Mouse (Mus musculus) heart, embryonic 14.5 days (tissue): ENCODE measurements around the gene Clca3b. TPM values are rescaled to one million over a fixed set of nuclear protein-coding genes. Genes with fewer than 3 reads are reported as not detected.
"Not testable (repeated sequence)": the region's sequence is repeated elsewhere in the genome, so short reads cannot be mapped to it uniquely, and the experiment has no call there.

Experiments used
- ATAC-seq: fragments of 200-750 bp; cut with Nextera tagmentation; 2 replicates; pipeline ENCODE4 v1.8.0; 2017; ENCODE audit warnings: low read depth, moderate TSS enrichment; ENCODE audit not compliant: insufficient number of reproducible peaks, insufficient read depth, low FRiP score
- H3K27ac ChIP-seq, 2 experiments: fragments of 200-500 bp in 1 of 2; fragments of 300-500 bp in 1 of 2; sonication (generic) in 1 of 2; replicated peaks in 1 of 2; 2 replicates each; pipeline ENCODE4 v1.5.1; 2012 to 2014; ENCODE audit warnings: low read depth in 2 of 2, low read length in 2 of 2, control low read depth in 1 of 2, mild to moderate bottlenecking in 1 of 2, mixed read lengths in 1 of 2; ENCODE audit not compliant: control insufficient read depth in 1 of 2, insufficient read depth in 1 of 2
- H3K27me3 ChIP-seq: fragments of 300-500 bp; sonication (generic); 2 replicates; pipeline ENCODE4 v1.6.1; 2014; ENCODE audit warnings: mild to moderate bottlenecking, low read length, control low read depth; ENCODE audit not compliant: control insufficient read depth, insufficient read depth
- H3K36me3 ChIP-seq: fragments of 300-500 bp; sonication (generic); 2 replicates; pipeline ENCODE4 v1.6.1; 2014; ENCODE audit warnings: mild to moderate bottlenecking, control low read depth, low read length, mixed read lengths; ENCODE audit not compliant: control insufficient read depth, insufficient read depth
- H3K4me1 ChIP-seq, 2 experiments: fragments of 200-500 bp in 1 of 2; fragments of 300-500 bp in 1 of 2; sonication (generic) in 1 of 2; 2 replicates each; pipeline ENCODE4 v1.6.1; 2012 to 2014; ENCODE audit warnings: low read length in 2 of 2, control low read depth in 1 of 2, mixed read lengths in 1 of 2; ENCODE audit not compliant: control insufficient read depth in 2 of 2, insufficient read depth in 2 of 2
- H3K4me2 ChIP-seq: fragments of 300-500 bp; sonication (generic); 2 replicates; pipeline ENCODE4 v1.6.1; 2014; ENCODE audit warnings: mild to moderate bottlenecking, low read length
- H3K4me3 ChIP-seq, 2 experiments: fragments of 200-500 bp in 1 of 2; fragments of 300-500 bp in 1 of 2; sonication (generic) in 1 of 2; 2 replicates each; pipeline ENCODE4 v1.5.1; 2012 to 2014; ENCODE audit warnings: low read length in 2 of 2, mild to moderate bottlenecking in 2 of 2, control low read depth in 1 of 2, low read depth in 1 of 2, moderate library complexity in 1 of 2; ENCODE audit not compliant: control insufficient read depth in 1 of 2, insufficient read depth in 1 of 2
- H3K9ac ChIP-seq: fragments of 300-500 bp; sonication (generic); 2 replicates; pipeline ENCODE4 v1.6.1; 2014; ENCODE audit warnings: mild to moderate bottlenecking, low read length
- H3K9me3 ChIP-seq: fragments of 300-500 bp; sonication (generic); 2 replicates; pipeline ENCODE4 v1.6.1; 2016; ENCODE audit warnings: low read length, control low read depth; ENCODE audit not compliant: control insufficient read depth
- WGBS: fragments of 180-500 bp; shearing (Covaris S2); extraction: QIAGEN DNeasy Blood & Tissue Kit; methylation state at CpG from one replicate; pipeline ENCODE4 v1.1.7; 2014; 5-methylcytosine and 5-hydroxymethylcytosine counted together
- polyA plus RNA-seq: library from polyadenylated mRNA; unstranded; fragments of >200 nt; fragmentation: Nextera tagmentation; extraction: Ambion mirVana; gene quantifications from 2 replicates; pipeline ENCODE4 v1.2.1, GENCODE M21; 2014

The Clca3b gene
- polyA plus RNA-seq, 1 experiment from 2014 or later = not detected

- ATAC-seq = no peak
- Histone ChIP-seq H3K27me3 (no peaks in the 10 kb centered on the region), H3K4me1 (0 out of 4 replicates have a peak, but pooled peaks cover 0 to 2% of the 10 kb centered on the region in 2 experiments), H3K9me3 (no peaks in the 10 kb centered on the region), H3K9ac (no peak overlapping the region), H3K27ac (no peak overlapping the region), H3K36me3 (no peaks in the 10 kb centered on the region), H3K4me2 (no peak overlapping the region), H3K4me3 (no peak overlapping the region)
- WGBS = 78% methylated on average over 5 of the region's 5 CpGs
Observed at GRCm38 (mm10) chr3:144823331-144823730, 25.8 kb downstream of the Clca3b start.

GRCm38 (mm10) chr3:144820632-144821031, 28.5 kb downstream of the Clca3b start:
- Histone ChIP-seq H3K4me3 (no peak overlapping the region), H3K9ac (no peak overlapping the region), H3K27me3 (no peaks in the 10 kb centered on the region), H3K36me3 (no peaks in the 10 kb centered on the region), H3K4me1 (0 out of 4 replicates have a peak, but pooled peaks cover 0 to 2% of the 10 kb centered on the region in 2 experiments), H3K4me2 (no peak overlapping the region), H3K27ac (no peak overlapping the region), H3K9me3 (no peaks in the 10 kb centered on the region)
- WGBS = 19% methylated on average over 1 of the region's 1 CpGs
- no peak for ATAC-seq

DNA sequence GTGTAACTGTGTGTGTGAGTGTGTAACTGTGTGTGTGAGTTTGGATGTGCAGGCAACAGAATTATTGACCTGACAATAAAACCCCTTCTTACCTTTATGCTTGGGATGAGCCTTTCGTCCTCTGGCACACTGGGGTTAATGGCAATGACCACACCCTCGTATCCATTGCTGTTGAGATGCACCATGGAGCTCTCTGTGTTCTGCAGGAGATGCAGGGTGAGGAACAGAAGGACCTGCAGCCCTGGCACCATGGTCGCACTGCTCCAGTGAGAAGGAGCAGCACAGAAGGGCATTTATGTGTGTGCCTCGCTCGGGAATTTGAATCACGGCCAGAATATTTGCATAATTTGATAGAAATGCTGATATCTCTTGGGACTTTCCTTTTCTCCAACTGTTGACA, 29.9 kb downstream of the Clca3b start, which contains the start of gene Clca3a2:
Clca3a2 (minus strand) TSS at position 276 of the 400 bp plus-strand sequence.
- H3K4me3 ChIP-seq, H3K9ac ChIP-seq, H3K4me1 ChIP-seq, H3K36me3 ChIP-seq, H3K27me3 ChIP-seq, H3K9me3 ChIP-seq, H3K4me2 ChIP-seq, H3K27ac ChIP-seq, ATAC-seq: not testable (repeated sequence)
- WGBS = 77% methylated on average over 6 of the region's 6 CpGs

DNA sequence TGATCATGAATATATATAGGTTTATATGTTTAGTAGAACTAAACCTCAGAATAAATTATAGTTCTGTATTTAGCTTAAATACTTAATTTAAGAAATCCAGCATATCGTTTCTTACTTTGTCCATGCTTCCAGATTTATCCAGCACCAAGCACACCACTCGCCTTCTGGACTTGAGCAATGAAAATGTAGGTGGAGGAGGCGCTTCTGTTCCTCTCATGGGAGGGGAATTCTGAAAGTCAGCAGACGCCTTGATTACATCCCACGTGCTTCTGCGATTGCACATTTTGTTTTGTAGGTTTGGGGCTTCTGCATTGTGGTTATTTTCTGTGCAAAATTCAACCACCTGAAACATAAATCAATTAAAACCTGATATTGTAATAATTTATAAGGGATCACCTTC, 35.8 kb downstream of the Clca3b start:
- H3K27ac ChIP-seq, ATAC-seq, H3K4me1 ChIP-seq, H3K9me3 ChIP-seq, H3K9ac ChIP-seq, H3K4me3 ChIP-seq, H3K27me3 ChIP-seq, H3K36me3 ChIP-seq, H3K4me2 ChIP-seq: not testable (repeated sequence)
- WGBS = 80% methylated on average over 6 of the region's 6 CpGs

DNA sequence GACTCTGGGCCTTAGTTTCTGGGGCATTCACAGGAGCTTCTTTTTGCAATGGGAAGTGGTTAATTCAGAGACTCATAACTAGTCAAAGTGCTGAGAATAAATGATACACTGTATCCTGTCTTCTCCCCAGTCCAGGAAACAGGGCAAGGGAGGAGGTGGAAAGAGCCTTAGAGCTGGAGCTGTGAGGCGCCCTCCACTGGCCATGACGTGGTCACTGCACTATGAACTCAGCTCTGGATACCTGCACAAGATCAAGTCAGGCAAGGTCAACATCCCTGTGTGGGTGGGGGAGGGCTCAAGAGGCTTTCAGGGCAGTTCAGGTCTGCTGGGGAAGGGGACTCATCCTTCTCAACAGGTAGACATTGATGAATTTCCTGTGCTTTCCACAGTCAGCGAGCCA, 37.3 kb downstream of the Clca3b start:
- H3K27ac ChIP-seq = no peak overlapping the region
- H3K27me3 ChIP-seq = no peaks in the 10 kb centered on the region
- no peak overlapping the region for H3K4me2 ChIP-seq
- H3K4me3 ChIP-seq = no peak overlapping the region
- 32% methylated on average over 3 of the region's 3 CpGs for WGBS
- no peaks in the 10 kb centered on the region for H3K36me3 ChIP-seq
- no peaks in the 10 kb centered on the region for H3K4me1 ChIP-seq
- ATAC-seq = no peak
- no peaks in the 10 kb centered on the region for H3K9me3 ChIP-seq
- H3K9ac ChIP-seq = no peak overlapping the region

GRCm38 (mm10) chr3:144808153-144808925, 40.8 kb downstream of the Clca3b start:
- not testable (repeated sequence) for H3K4me3 ChIP-seq, H3K36me3 ChIP-seq, H3K4me2 ChIP-seq, H3K4me1 ChIP-seq, ATAC-seq, H3K27me3 ChIP-seq, H3K27ac ChIP-seq, H3K9me3 ChIP-seq, H3K9ac ChIP-seq
- WGBS = 55% methylated on average over 14 of the region's 17 CpGs

DNA sequence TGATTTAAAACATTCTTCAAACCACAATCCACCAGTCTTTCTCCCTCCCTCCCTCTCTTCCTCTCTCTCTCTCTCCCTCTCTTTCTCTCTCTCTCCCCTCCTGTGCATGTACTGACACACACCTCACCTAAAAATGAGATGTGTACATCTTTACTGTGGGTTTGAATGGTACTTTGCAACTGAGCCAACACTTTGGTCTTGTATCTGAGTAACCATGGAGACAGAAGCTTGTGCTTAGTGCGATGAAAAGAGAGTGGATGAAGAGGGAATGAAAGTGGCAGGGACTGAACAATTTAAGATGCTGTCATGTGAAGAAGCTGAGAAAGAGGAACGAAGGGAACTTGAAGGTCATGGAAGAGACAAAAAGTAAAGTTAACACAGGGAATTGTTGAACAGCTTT, 42.5 kb downstream of the Clca3b start:
- 52% methylated on average over 2 of the region's 2 CpGs for WGBS
- not testable (repeated sequence) for ATAC-seq, H3K4me2 ChIP-seq, H3K27me3 ChIP-seq, H3K4me3 ChIP-seq, H3K9me3 ChIP-seq, H3K9ac ChIP-seq, H3K27ac ChIP-seq, H3K4me1 ChIP-seq, H3K36me3 ChIP-seq

GRCm38 (mm10) chr3:144801861-144802260, 47.3 kb downstream of the Clca3b start:
- no peaks in the 10 kb centered on the region for H3K27me3 ChIP-seq
- no peak overlapping the region for H3K27ac ChIP-seq
- H3K9me3 ChIP-seq = no peaks in the 10 kb centered on the region
- no peak overlapping the region for H3K9ac ChIP-seq
- no peak overlapping the region for H3K4me2 ChIP-seq
- no peak for ATAC-seq
- no peaks in the 10 kb centered on the region for H3K4me1 ChIP-seq
- whole genome bisulfite sequencing = 27% methylated on average over 8 of the region's 8 CpGs
- H3K36me3 ChIP-seq = no peaks in the 10 kb centered on the region
- no peak overlapping the region for H3K4me3 ChIP-seq
